Mouse (Mus musculus) left cerebral cortex, postnatal 14 days (tissue): ENCODE results near the gene Tmem192. TPM values are rescaled to one million over a fixed set of nuclear protein-coding genes. Genes with fewer than 3 reads are reported as not detected.

Experiments
- DNase-seq, 2 experiments: peaks; one replicate each; pipeline ENCODE4 v3.0.0; 2021 to 2022; ENCODE audit warnings: low spot score in 2 of 2, mixed read lengths in 1 of 2
- intact Hi-C: fragments of 180-260 bp; cut with DNase I; formaldehyde crosslinking; loops from one replicate; pipeline ENCODE4 v1.15.1; 2025
- long read RNA-seq, 2 experiments: library from polyadenylated mRNA; stranded (forward); transcript quantifications; one replicate each; pipeline ENCODE4 v2.0.0; 2021
- total RNA-seq, 2 experiments: library from RNA; stranded (reverse); gene quantifications; 2 replicates each; pipeline ENCODE4 v1.2.3; 2021

Tmem192 gene
- 10 to 100 TPM; 17.2 TPM for total RNA-seq
- long read RNA-seq, experiment 1, transcript Tmem192-201 (6 exons, 1,122 nt), result major isoform, 21 of 27 reads
- long read RNA-seq, experiment 1, partial matches to known transcripts, result 0 of 27 reads
- long read RNA-seq, experiment 1, other reads (novel, unspliced or antisense), result 6 of 27 reads
- long read RNA-seq, experiment 2, transcript Tmem192-201 (6 exons, 1,122 nt), result major isoform, 7 of 8 reads
- long read RNA-seq, experiment 2, partial matches to known transcripts, result 0 of 8 reads
- long read RNA-seq, experiment 2, other reads (novel, unspliced or antisense), result 1 of 8 reads

GRCm38 (mm10) chr8:64946820-64947697 is at the start of gene Tmem192:
Gene Tmem192, plus strand, starts transcription at chr8:64947185.
- DNase-seq, result peak; percentile 92 to 93
- intact Hi-C loops, result no loop called here

DNA sequence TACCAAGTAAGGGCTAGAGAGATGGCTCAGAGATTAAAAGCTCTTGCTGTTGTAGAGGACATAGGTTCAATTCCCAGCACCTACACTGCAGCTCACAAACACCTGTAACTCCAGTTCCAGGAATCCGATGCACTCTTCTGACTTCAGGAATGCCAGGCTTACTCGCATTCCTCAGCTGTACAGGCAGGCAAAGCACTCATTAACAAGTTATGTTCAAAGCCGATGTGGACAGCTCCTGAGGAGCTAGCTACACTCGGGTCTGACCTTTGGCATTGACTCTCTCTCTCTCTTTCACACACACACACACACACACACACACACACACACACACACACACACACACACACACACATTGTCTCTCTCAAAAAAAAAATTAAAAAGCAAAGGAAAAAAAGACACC is 48.3 kb upstream of the Tmem192 start:
- intact Hi-C loops, result no loop called here
- no peak for DNase-seq

DNA sequence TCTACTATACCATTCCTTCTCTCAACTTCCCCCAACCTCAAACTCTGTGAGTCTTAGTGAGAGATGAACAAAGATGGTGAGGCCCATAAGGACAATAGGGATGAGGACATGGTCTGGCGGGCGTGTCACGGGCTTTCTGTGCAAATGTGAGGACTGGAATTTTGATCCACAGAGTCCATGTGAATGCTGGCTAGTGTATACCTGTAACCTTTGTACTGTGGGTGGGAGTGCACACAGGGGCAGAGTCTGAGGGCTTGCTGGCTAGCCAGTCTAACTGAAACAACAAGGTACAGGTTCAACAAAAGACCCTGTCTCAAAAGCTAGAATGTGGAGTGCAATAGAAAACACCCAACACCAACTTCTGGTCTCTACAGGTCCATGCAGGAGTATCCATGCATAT is 46.3 kb upstream of the Tmem192 start:
- intact Hi-C loops, result no loop called here

DNA sequence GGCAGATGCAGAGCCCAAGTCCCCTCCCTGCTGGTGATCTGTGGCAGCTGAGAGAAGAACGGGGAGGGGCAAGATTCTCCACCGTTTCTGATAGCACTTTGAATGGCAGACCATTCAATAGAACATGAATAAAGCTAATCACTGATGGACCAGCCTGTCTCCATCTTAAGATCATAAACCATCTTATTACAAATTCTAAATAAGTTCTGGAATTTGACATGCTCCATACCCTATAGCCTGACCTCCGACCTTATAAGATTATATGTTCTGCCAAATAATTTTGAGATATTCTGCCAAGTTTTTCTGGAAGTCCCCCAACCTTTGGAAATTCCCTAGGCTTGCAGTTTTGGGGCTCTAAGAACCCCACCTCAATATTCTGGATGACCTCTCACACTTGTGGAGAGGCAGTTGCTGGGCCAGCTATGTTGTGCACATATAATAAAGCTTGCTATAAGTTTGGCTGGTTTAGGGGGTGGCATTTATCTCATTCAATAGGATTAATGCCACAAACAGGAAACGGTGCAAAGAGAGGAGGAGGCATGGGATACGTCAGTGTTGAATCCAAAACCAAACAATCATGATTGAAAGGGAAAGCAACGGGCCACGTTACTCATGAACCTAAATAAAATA is 45.3 kb upstream of the Tmem192 start:
- no peak for DNase-seq
- intact Hi-C loops, result no loop called here

More for the DNA sequence above, 46.3 kb upstream of the Tmem192 start:
- no peak for DNase-seq

DNA sequence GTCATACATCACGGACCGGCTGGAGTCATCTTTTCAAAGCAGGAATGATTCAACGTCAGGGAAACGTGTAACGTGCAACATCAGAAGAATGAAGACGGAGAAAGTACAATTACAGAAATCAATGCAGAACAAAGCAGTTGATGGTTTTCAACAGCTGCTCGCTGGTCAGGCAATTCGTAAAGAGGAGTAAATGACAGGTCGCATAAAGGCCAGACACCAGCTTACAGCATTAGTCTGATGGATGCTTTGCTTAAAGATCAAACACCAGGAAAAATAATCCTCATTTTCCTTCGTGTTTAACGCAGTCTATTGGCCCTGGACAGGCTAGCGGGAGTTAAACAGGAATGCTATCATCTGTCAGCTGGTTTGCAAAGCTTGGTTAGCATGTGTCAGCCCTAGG is 44.8 kb upstream of the Tmem192 start:
- intact Hi-C loops, result no loop called here
- no peak for DNase-seq

- peak in 1 of 2 experiments; percentile 38 for DNase-seq
- intact Hi-C loops, result no loop called here
Measured at GRCm38 (mm10) chr8:64903778-64904177, 43.2 kb upstream of the Tmem192 start.

GRCm38 (mm10) chr8:64910026-64910425 is 37.0 kb upstream of the Tmem192 start:
- DNase-seq, result no peak
- intact Hi-C loops, result no loop called here

GRCm38 (mm10) chr8:64916793-64917192 is 30.2 kb upstream of the Tmem192 start:
- no peak for DNase-seq
- intact Hi-C loops, result no loop called here

DNA sequence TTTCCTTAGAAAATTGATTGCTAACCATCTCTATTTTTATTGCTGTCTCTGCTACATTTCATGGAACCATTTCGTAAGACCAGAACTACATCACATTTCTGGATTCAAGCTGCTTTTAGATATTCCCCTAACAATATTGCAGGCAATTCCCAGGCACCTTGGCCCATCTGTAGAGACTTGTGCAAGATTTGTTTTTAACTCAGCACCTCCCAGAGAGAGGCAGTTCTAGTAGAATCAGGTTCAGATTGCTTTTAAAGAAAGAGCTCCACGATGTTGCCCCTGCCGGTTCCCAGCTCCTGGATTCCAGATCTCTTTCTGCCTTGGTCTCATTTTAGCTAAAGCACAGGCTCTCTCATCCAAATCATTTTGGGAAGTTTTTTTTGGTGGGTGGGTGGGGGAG is 23.7 kb upstream of the Tmem192 start:
- intact Hi-C loops, result loop anchor here (5.0 kb wide), 1 partner anchor 51 kb away; no protein-coding TSS in a partner anchor

DNA sequence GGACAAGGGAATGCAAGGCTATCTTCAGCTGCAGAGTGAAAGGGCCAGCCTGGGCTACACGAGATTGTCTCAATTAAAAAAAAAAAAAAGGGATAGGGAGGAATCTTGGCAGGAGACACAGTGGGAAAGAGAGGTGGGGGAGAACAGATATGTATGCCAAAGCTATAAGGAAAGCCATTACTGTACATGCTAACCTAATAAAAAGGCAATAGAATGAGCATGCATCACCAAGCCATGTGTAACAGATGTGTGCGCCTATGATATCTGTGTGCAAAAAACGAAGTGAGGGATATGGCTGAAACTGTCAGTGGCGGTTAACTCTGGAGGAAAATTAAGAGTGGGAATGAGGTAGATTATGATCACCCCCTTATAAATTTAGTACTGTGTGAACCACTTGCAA is 21.2 kb upstream of the Tmem192 start:
- intact Hi-C loops, result loop anchor here (1.0 to 5.0 kb wide), 2 partner anchors 13 to 68 kb away; no protein-coding TSS in a partner anchor
- no peak for DNase-seq

More for the DNA sequence above, 23.7 kb upstream of the Tmem192 start:
- DNase-seq, result peak in 1 of 2 experiments; percentile 40

- intact Hi-C loops, result loop anchor here (1.0 to 5.0 kb wide), 2 partner anchors 12 to 69 kb away; no protein-coding TSS in a partner anchor
- DNase-seq, result peak; percentile 42 to 85
Measured at GRCm38 (mm10) chr8:64926355-64926754, 20.6 kb upstream of the Tmem192 start.

DNA sequence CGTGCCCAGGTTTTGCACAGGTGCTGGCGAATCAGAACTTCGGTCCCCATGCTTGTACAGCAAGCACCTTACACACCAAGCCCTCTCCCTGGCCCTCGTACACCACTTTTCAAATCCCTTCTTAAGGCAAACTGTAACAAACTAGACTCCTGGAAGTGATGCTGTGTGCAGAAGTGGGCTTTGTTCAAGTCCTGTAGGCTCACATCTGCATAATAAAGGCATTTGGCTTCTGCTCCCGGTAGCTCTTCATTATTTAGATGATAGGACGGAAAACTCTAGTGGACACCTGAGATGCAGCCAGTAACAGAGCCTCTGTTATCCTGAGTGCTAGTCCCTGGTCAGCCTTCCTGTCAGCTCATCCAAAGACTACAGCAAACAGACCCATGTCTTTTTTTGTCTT is 18.0 kb upstream of the Tmem192 start:
- DNase-seq, result no peak
- intact Hi-C loops, result loop anchor here (5.0 kb wide), 1 partner anchor 72 kb away; no protein-coding TSS in a partner anchor

GRCm38 (mm10) chr8:64934997-64935396 is 12.0 kb upstream of the Tmem192 start:
- intact Hi-C loops, result no loop called here
- DNase-seq, result no peak

GRCm38 (mm10) chr8:64941019-64941418 is 6.0 kb upstream of the Tmem192 start:
- no peak for DNase-seq
- intact Hi-C loops, result loop anchor here (2.0 to 5.0 kb wide), 6 partner anchors 59 to 316 kb away; partner anchors contain the start of gene Cpe

- intact Hi-C loops, result loop anchor here (2.0 to 5.0 kb wide), 6 partner anchors 59 to 317 kb away; partner anchors contain the start of gene Cpe
- DNase-seq, result peak; percentile 87 to 91
Measured at GRCm38 (mm10) chr8:64941495-64941894, 5.5 kb upstream of the Tmem192 start.

DNA sequence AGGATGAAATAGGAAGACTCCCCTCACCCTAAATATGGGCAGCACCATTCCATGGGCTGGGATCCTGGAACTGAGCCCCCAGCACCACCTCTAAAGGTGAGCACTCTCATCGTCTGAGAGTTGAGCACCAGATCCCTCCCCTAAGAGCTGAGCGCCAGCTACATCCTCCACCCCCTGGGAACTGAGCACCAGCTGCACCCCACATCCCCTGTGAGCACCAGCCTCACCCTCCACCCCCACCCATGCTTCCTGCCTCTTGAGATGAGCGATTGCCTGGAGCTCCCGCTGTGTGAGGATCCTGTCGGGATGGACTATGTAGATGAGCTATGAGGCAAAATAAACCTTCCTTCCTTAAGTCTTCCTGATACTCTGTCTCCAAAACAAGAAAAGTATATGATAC is 4.0 kb upstream of the Tmem192 start:
- intact Hi-C loops, result loop anchor here (5.0 kb wide), 5 partner anchors 61 to 251 kb away; partner anchors contain the start of gene Cpe
- DNase-seq, result no peak

DNA sequence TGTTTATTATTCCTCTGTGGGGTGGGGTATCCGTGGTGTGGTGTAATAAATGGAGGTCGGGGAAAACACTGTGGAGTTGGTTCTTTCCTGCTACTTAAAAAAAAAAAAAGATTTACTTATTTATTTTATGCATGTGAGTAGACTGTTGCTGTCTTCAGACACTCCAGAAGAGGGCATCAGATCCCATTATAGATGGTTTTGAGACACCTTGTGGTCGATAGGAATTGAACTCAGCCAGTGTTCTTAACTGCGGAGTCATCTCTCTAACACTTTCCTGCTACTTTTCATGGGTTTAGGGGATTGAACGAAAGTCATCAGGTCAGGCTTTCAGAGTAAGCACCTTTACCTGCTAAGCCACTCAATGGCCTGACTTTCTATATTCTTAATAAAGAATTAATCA is 2.2 kb upstream of the Tmem192 start:
- DNase-seq, result peak in 1 of 2 experiments; percentile 64
- intact Hi-C loops, result loop anchor here (5.0 kb wide), 5 partner anchors 63 to 253 kb away; partner anchors contain the start of gene Cpe

- intact Hi-C loops, result no loop called here
- no peak for DNase-seq
Measured at GRCm38 (mm10) chr8:64945606-64946005, 1.4 kb upstream of the Tmem192 start.

DNA sequence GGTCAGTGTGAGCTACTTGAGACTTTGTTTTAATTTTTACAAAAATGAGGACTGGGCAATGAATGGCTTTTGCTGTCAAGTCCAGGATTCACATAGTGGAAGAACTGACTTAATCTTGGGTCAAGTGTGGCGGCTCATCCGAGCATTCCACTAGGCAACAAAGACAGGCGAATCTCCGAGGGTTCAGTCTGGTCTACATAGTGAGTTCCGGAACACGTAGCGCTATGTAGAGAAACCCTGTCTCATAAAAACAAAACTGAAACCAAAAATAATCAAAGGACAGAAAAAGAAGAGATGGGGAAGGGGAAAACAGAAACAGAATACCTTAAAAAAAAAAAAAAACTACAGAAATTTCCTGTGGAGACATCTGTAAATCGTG is 555 bp upstream of the Tmem192 start:
- DNase-seq, result no peak
- intact Hi-C loops, result no loop called here

DNA sequence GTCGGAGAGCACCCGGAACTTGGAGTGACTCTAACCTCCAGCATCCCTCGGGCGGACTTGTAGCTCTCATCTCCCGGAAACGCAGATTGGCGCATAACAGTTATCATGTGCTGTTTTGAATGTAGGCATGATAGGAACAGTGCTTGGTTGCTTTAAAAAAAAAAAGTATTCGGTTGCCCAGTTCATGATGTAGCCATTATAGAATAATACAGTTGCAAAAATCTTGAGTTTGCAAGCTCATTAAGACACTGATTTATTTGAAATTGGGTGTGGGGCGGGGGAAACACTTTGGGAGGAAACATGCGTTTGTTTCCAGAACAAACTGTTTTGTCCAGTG is 681 bp downstream of the Tmem192 start:
- intact Hi-C loops, result no loop called here
- no peak for DNase-seq
